Mouse (Mus musculus): ENCODE measurements around the gene Dld.

Dld gene

GRCm38 (mm10) chr12:31350944-31351928, at the start of gene Dld:
Gene Dld (minus strand): TSS chr12:31351453.
- peak; percentile 96 for DNase-seq (ENCODE audit: inconsistent ontology term)

- no peak for DNase-seq (ENCODE audit: inconsistent ontology term)
Observed at GRCm38 (mm10) chr12:31400821-31401220, 49.6 kb upstream of the Dld start.

GRCm38 (mm10) chr12:31397709-31398108, 46.5 kb upstream of the Dld start:
- DNase-seq (ENCODE audit: inconsistent ontology term) = no peak

- no peak for DNase-seq (ENCODE audit: inconsistent ontology term)
Observed at GRCm38 (mm10) chr12:31395895-31396294, 44.6 kb upstream of the Dld start.

- no peak for DNase-seq (ENCODE audit: inconsistent ontology term)
Observed at GRCm38 (mm10) chr12:31391696-31392095, 40.4 kb upstream of the Dld start.

- no peak for DNase-seq (ENCODE audit: inconsistent ontology term)
Observed at GRCm38 (mm10) chr12:31390571-31390970, 39.3 kb upstream of the Dld start, which contains the start of gene Slc26a3. Gene Slc26a3 (plus strand): TSS chr12:31390871.

- no peak for DNase-seq (ENCODE audit: inconsistent ontology term)
Observed at GRCm38 (mm10) chr12:31387303-31387702, 36.0 kb upstream of the Dld start.

GRCm38 (mm10) chr12:31382451-31382850, 31.2 kb upstream of the Dld start:
- DNase-seq (ENCODE audit: inconsistent ontology term) = no peak

- no peak for DNase-seq (ENCODE audit: inconsistent ontology term)
Observed at GRCm38 (mm10) chr12:31380878-31381277, 29.6 kb upstream of the Dld start.

GRCm38 (mm10) chr12:31377241-31377640, 26.0 kb upstream of the Dld start:
- no peak for DNase-seq (ENCODE audit: inconsistent ontology term)

GRCm38 (mm10) chr12:31376326-31376950, 25.2 kb upstream of the Dld start:
- DNase-seq (ENCODE audit: inconsistent ontology term) = peak; percentile 15

- DNase-seq (ENCODE audit: inconsistent ontology term) = peak; percentile 9
Observed at GRCm38 (mm10) chr12:31375283-31375615, 24.0 kb upstream of the Dld start.

- DNase-seq (ENCODE audit: inconsistent ontology term) = peak; percentile 47
Observed at GRCm38 (mm10) chr12:31374603-31375282, 23.5 kb upstream of the Dld start.

- DNase-seq (ENCODE audit: inconsistent ontology term) = no peak
Observed at GRCm38 (mm10) chr12:31369656-31370055, 18.4 kb upstream of the Dld start.

GRCm38 (mm10) chr12:31369118-31369517, 17.9 kb upstream of the Dld start:
- no peak for DNase-seq (ENCODE audit: inconsistent ontology term)

- no peak for DNase-seq (ENCODE audit: inconsistent ontology term)
Observed at GRCm38 (mm10) chr12:31367721-31368120, 16.5 kb upstream of the Dld start.

GRCm38 (mm10) chr12:31366428-31366827, 15.2 kb upstream of the Dld start:
- DNase-seq (ENCODE audit: inconsistent ontology term) = no peak

GRCm38 (mm10) chr12:31350191-31350943, 886 bp downstream of the Dld start:
- DNase-seq (ENCODE audit: inconsistent ontology term) = no peak

GRCm38 (mm10) chr12:31333261-31333660, 18.0 kb downstream of the Dld start:
- no peak for DNase-seq (ENCODE audit: inconsistent ontology term)

- no peak for DNase-seq (ENCODE audit: inconsistent ontology term)
Observed at GRCm38 (mm10) chr12:31327139-31327538, 24.1 kb downstream of the Dld start.

GRCm38 (mm10) chr12:31323136-31323695, 28.0 kb downstream of the Dld start:
- DNase-seq (ENCODE audit: inconsistent ontology term) = no peak

All from Muller cell, postnatal 12 days (primary cell).